Mouse (Mus musculus): ENCODE results near the gene Ltb. TPM values are rescaled to one million over a fixed set of nuclear protein-coding genes. Genes with fewer than 3 reads are reported as not detected.

Gene Ltb
- total and polyA plus RNA-seq, 3 experiments, result 1.3 to 5.2 (median 1.3) TPM

- H3K27ac ChIP-seq, result peak overlapping the region; percentile 72
- DNase-seq, result peak; percentile 82 to 83
- no peaks in the 10 kb centered on the region for H3K27me3 ChIP-seq (ENCODE audit: control insufficient read depth, insufficient read depth, low read length)
- WGBS, result 5% methylated on average over 15 of the region's 18 CpGs
- no peaks in the 10 kb centered on the region; the same call in 1 of the 2 replicates for H3K4me1 ChIP-seq (ENCODE audit: control insufficient read depth, insufficient read depth, low read length)
- intact Hi-C loops (cut with DNase I), result no loop called here
- H3K36me3 ChIP-seq (ENCODE audit: control insufficient read depth, insufficient read depth, low read length), result no peaks in the 10 kb centered on the region
- peak overlapping the region; percentile 54 for H3K4me3 ChIP-seq
- TF ChIP-seq POLR2A (IDR thresholded peaks at IDR 0.05; ENCODE audit: insufficient read depth, low read depth, low read length) (peak; percentile 53; the same call in 1 of the 2 replicates), EP300 (IDR thresholded peaks at IDR 0.05; ENCODE audit: insufficient read depth, low read depth, low read length) (no peak), CTCF (IDR thresholded peaks at IDR 0.05) (no peak)
- no peaks in the 10 kb centered on the region for H3K79me2 ChIP-seq (replicated peaks; ENCODE audit: control insufficient read depth, insufficient read depth, low read length)
- H3K9ac ChIP-seq (ENCODE audit: low read depth, low read length), result no peak overlapping the region
These were observed 8.3 kb upstream of the Ltb start for GRCm38 (mm10) chr17:35185639-35186611.

DNA sequence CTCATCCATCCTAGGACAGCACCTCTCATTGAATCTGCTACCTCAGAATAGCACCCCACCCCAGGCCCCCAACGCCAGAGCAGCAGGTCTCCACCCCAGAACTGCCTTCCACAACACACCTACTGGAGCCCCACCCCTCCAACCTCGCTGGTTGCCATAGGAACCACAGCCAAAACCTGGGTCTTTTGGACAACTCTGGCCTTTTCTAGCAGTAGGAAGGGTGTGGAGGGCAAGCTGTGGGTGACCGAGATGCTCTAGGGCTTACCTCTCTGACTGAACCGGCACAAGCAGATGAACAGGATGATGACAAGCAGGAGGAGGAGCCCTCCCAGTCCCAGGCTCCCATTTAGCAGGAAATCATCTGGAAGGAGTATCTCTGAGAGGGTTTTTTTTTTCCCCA, 7.6 kb upstream of the Ltb start:
- Histone ChIP-seq H3K79me2 (replicated peaks; ENCODE audit: control insufficient read depth, insufficient read depth, low read length) (no peaks in the 10 kb centered on the region), H3K27me3 (ENCODE audit: control insufficient read depth, insufficient read depth, low read length) (no peaks in the 10 kb centered on the region), H3K4me3 (no peak overlapping the region), H3K36me3 (ENCODE audit: control insufficient read depth, insufficient read depth, low read length) (no peaks in the 10 kb centered on the region), H3K4me1 (ENCODE audit: control insufficient read depth, insufficient read depth, low read length) (no peaks in the 10 kb centered on the region; the same call in 1 of the 2 replicates), H3K27ac (peak overlapping the region; percentile 34), H3K9ac (ENCODE audit: low read depth, low read length) (peak overlapping the region; percentile 6; the same call in 1 of the 2 replicates)
- peak; percentile 57 to 60 for DNase-seq
- WGBS, result 6% methylated on average over 4 of the region's 4 CpGs
- intact Hi-C loops (cut with DNase I), result no loop called here
- TF ChIP-seq CTCF (IDR thresholded peaks at IDR 0.05) (no peak), POLR2A (IDR thresholded peaks at IDR 0.05; ENCODE audit: insufficient read depth, low read depth, low read length) (peak; percentile 23; the same call in 1 of the 2 replicates)

DNA sequence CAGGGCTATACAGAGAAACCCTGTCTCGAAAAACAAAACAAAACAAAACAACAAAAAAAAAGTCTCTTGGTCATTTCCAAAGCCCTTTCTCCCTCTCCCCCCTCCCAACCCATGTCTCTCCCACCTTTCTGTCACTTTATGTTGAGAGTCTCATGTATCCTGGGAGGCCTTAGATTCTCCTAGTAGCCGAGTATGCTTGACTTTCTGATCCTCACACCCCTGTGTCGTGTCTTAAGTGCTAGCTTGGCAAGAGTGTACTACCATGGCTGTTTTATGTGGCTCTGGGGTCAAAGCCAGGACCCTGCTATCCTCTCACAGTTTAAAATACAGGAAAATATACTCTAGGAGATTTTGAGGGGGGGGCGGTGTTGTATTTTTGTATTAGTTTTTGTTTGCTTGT, 6.9 kb upstream of the Ltb start:
- Histone ChIP-seq H3K27ac (no peak overlapping the region), H3K9ac (ENCODE audit: low read depth, low read length) (no peak overlapping the region), H3K36me3 (ENCODE audit: control insufficient read depth, insufficient read depth, low read length) (no peaks in the 10 kb centered on the region), H3K4me1 (ENCODE audit: control insufficient read depth, insufficient read depth, low read length) (no peaks in the 10 kb centered on the region; the same call in 1 of the 2 replicates), H3K27me3 (ENCODE audit: control insufficient read depth, insufficient read depth, low read length) (no peaks in the 10 kb centered on the region), H3K4me3 (no peak overlapping the region), H3K79me2 (replicated peaks; ENCODE audit: control insufficient read depth, insufficient read depth, low read length) (no peaks in the 10 kb centered on the region)
- no peak for TF ChIP-seq CTCF (IDR thresholded peaks at IDR 0.05)
- TF ChIP-seq EP300 (IDR thresholded peaks at IDR 0.05; ENCODE audit: insufficient read depth, low read depth, low read length), result no peak
- TF ChIP-seq POLR2A (IDR thresholded peaks at IDR 0.05; ENCODE audit: insufficient read depth, low read depth, low read length), result no peak
- DNase-seq, result no peak
- intact Hi-C loops (cut with DNase I), result no loop called here
- WGBS, result 66% methylated on average over 4 of the region's 4 CpGs

DNA sequence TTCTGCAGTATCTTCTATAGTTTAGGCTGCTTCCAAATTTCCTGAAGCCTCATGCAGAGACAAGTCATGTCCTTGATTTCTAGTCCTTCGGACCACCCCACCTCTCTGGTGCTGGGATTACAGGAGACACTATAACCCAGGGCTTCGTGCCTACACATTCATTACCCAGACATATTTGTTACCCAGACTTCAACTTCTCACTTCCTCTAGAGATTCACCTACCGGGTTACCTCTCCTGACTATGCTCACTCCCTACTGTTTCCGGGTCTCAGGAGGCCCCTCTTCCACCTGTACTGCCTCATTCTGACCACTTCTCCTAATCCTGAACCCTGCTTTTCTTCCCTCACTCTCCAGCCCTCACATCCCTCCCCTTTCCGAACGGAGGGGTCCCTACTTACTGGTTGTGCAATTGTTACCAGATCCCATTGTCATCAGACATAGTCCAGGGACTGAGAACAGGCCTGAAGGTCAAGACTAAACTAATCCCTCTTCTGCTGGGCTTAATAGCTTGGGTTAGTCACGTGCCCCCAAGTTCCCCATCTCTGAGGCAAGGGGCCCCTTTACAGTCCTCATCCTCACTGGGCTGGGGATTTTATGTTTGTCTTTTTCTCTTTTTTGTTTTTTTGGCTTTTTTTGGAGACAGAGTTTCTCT, 6.2 kb upstream of the Ltb start, which contains the start of gene Lst1:
TSS of gene Lst1 (minus strand) at position 481 of the 652 bp plus-strand sequence.
- 73% methylated on average over 7 of the region's 7 CpGs for WGBS
- no peak within 1 kb of the TSS for H3K27ac ChIP-seq

DNA sequence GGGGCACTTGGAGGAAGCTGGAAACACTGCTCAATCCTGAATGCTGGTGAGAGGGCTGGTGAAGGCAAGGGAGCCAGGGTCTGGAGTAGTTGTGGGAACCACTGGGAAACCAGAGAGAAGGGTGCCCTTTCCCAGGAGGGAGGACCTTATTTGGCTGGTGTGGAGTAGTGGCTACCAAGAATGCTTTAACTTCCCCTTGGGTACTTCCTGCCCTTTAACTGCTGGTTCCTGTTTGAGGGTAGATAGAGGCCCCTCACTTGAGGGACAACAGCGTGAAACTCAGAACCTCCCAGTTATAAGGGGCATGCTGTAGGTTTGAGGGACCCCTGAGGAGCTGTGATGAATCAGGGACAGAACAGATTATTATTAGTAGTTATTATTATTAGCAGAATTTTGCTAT, 5.1 kb upstream of the Ltb start:
- Histone ChIP-seq H3K79me2 (replicated peaks; ENCODE audit: control insufficient read depth, insufficient read depth, low read length) (no peaks in the 10 kb centered on the region), H3K27ac (no peak overlapping the region; the same call in 1 of the 2 replicates), H3K9ac (ENCODE audit: low read depth, low read length) (no peak overlapping the region), H3K4me3 (no peak overlapping the region), H3K36me3 (ENCODE audit: control insufficient read depth, insufficient read depth, low read length) (no peaks in the 10 kb centered on the region), H3K27me3 (ENCODE audit: control insufficient read depth, insufficient read depth, low read length) (no peaks in the 10 kb centered on the region), H3K4me1 (ENCODE audit: control insufficient read depth, insufficient read depth, low read length) (no peaks in the 10 kb centered on the region; the same call in 1 of the 2 replicates)
- no peak for TF ChIP-seq POLR2A (IDR thresholded peaks at IDR 0.05; ENCODE audit: insufficient read depth, low read depth, low read length)
- no peak for TF ChIP-seq CTCF (IDR thresholded peaks at IDR 0.05)
- TF ChIP-seq EP300 (IDR thresholded peaks at IDR 0.05; ENCODE audit: insufficient read depth, low read depth, low read length), result no peak
- WGBS, result 27% methylated on average over 1 of the region's 1 CpGs
- peak in 1 of 2 experiments; percentile 31 for DNase-seq
- intact Hi-C loops (cut with DNase I), result no loop called here

More for the DNA sequence above, 6.2 kb upstream of the Ltb start, which contains the start of gene Lst1:
- Histone ChIP-seq H3K9ac (ENCODE audit: low read depth, low read length) (no peak within 1 kb of the TSS), H3K79me2 (replicated peaks; ENCODE audit: control insufficient read depth, insufficient read depth, low read length) (no peaks in the 10 kb centered on the region), H3K4me3 (no peak within 1 kb of the TSS), H3K36me3 (ENCODE audit: control insufficient read depth, insufficient read depth, low read length) (no peaks in the 10 kb centered on the region), H3K4me1 (ENCODE audit: control insufficient read depth, insufficient read depth, low read length) (no peaks in the 10 kb centered on the region; the same call in 1 of the 2 replicates), H3K27me3 (ENCODE audit: control insufficient read depth, insufficient read depth, low read length) (no peaks in the 10 kb centered on the region)
- DNase-seq, result no peak
- TF ChIP-seq EP300 (IDR thresholded peaks at IDR 0.05; ENCODE audit: insufficient read depth, low read depth, low read length) (no peak), POLR2A (IDR thresholded peaks at IDR 0.05; ENCODE audit: insufficient read depth, low read depth, low read length) (no peak), CTCF (IDR thresholded peaks at IDR 0.05) (no peak)
- intact Hi-C loops (cut with DNase I), result no loop called here

Data from heart, adult 2 months (tissue).